Mouse (Mus musculus) mouse embryonic stem cell (cell line): Measurements from ENCODE around the gene Atp2b4.

Source experiments
- in situ Hi-C, 2 experiments: fragments of 300-500 bp; cut with MboI; formaldehyde crosslinking; loops; 1 replicate in 1 of 2; 3 replicates in 1 of 2; pipeline ENCODE4 v1.14.3; 2019 to 2020; ENCODE audit warnings: low sequenced_read_pairs in 2 of 2, low pct_unique_long_range_greater_than_20kb in 1 of 2, mixed read lengths in 1 of 2; ENCODE audit not compliant: unreplicated experiment in 1 of 2

Gene Atp2b4

GRCm38 (mm10) chr1:133765376-133765775, 35.5 kb downstream of the Atp2b4 start:
- in situ Hi-C loops = no loop called here

DNA sequence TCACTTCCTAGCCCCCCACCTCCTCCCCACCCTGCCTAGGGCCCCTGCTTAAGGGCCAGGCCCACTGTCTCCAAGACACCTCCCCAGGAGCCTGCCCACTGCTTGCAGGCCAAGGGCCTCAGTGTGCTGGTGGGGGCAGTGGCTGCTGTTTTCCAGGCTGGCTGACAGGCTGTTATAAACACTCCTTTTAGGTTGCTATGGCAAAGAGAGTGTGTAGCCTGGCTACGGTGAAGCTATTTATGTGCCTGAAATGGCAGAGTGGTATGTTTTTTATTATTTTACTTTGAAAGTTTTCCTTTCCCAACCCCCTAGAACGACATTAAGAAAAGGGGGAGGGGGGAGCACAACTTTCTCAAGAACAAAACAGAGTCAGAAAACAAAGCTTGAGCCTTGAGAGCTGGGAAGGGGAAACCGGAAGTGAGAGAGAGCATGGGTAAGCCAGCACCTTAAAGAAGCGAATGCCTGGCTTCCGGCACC, 37.9 kb downstream of the Atp2b4 start:
- in situ Hi-C loops = no loop called here

DNA sequence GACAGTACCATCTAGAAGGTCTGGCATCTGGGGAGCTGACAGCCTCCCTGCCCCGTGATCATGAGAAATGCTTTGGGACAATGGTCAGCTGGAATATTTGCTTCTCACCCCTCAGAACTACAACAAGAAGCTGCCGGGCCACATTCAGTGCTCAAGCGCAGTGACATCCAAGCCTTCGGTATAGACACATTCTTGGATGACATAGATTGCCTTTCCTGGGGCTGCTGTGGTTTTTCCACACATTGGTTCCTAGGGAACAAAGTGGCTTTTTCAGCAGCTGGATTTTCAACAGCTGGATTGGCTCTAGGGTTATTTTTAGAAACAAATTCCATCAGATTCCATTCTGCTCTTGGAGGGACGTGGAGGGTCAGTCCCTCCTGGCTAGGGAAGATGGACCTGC, 39.6 kb downstream of the Atp2b4 start:
- in situ Hi-C loops = no loop called here

DNA sequence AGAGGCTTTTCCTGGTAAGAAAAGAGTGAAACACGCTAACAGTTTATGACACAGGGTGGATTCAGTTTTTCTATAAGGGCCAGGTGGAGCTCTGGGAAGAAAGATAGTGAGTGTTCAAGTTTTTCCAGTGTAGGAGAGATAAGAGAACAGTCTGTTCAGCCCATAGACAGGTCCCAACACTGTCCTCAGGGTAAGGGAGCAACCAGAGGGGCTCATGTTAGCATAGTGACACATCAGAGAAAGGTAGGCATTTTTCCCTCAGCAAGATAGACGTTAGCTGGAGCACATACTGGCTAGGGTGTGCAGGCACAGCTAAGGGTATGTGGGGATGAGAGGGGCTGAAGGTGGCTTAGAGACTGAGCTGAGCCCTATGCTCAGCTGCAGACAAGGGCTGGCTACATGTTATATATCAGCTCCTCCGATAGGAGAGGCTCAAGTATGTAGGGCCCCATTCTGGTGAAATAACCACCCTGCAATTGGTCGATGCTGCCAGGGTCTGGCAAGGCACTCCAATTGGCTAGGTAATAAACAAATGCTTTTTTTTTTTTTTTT, 46.4 kb downstream of the Atp2b4 start:
- in situ Hi-C loops = no loop called here

DNA sequence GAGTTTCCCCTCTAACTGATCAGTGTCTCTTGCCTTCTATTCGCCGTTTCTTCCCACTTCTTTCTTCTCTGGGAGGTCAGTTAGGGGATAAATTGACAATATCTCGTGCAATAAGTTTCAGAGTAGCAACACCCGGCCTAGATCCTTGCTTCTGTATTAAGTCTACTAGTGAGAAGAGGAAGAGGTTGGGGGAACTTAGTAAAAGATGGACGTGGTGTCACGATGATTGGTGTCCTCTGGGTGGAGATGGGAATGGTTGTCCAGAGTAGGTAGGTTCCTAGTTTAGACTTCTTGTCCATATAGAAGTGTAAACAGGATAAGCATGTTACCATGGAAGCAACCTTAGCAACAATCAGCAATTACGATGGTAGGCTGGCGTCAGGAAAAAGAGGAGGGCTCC, 47.5 kb downstream of the Atp2b4 start:
- in situ Hi-C loops = no loop called here

GRCm38 (mm10) chr1:133751621-133752020, 49.2 kb downstream of the Atp2b4 start:
- in situ Hi-C loops = no loop called here

DNA sequence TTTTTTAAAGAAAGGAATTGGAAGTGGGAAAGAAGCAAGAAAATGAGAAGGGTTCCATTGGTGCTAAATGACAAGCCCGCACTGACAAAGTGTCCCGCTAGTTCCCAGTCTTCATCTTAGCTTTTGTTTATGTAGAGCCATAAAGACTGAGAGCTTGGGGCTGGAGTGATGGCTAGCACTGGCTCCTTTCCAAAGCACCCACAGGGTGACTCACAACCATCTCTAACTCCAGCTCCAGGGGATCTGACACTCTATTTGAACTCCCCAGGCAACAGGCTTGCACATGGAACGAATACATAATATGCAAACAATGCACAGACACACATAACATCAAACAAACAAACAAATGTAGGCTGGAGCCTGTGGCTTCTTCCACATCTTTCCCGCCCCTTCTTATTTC, 50.9 kb downstream of the Atp2b4 start:
- in situ Hi-C loops = no loop called here

DNA sequence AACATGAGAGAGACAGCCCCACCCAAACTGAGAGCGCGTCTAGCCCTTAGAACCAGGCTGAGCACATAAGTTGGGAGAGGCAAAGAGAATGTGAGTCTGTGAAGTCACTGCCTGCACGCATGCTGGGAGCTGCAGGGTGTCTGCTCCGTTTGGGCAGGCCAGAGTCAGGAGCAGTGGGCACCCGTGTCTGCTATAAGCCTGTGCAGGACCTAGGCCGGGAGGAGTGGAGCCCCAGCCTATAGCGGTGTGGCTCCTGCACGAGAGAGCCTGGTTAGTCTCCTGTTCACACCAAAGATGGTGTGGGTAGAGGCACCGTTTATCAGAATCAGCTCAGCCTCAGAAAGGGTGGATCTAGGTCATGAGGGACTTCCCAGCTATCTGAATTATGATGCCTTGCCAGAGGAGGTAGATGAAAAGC, 55.8 kb downstream of the Atp2b4 start:
- in situ Hi-C loops = no loop called here

DNA sequence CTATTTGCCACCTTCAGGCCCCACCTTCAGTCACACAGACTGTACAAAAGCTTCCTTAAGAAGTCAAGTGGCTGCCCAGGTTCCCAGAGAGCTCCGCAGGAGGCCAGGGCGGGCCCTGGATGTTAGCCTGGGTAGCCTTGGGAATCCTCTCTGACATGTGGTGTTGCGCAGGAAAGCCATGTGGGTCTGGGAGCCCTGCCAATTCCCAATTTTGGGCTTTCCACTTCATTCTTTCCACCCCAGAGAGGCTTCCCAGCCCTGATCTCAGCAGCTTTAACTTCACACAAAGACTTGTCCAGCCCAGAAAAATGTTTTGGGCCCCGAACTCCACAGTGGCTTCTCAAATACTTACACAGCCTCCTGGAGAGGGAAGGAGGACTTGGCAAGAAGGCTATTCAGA, 56.2 kb downstream of the Atp2b4 start:
- in situ Hi-C loops = no loop called here

- in situ Hi-C loops = no loop called here
These were observed 58.3 kb downstream of the Atp2b4 start for GRCm38 (mm10) chr1:133742517-133742916.

- in situ Hi-C loops = no loop called here
These were observed 58.9 kb downstream of the Atp2b4 start for GRCm38 (mm10) chr1:133741881-133742434.

GRCm38 (mm10) chr1:133741171-133741570, 59.7 kb downstream of the Atp2b4 start:
- in situ Hi-C loops = no loop called here

DNA sequence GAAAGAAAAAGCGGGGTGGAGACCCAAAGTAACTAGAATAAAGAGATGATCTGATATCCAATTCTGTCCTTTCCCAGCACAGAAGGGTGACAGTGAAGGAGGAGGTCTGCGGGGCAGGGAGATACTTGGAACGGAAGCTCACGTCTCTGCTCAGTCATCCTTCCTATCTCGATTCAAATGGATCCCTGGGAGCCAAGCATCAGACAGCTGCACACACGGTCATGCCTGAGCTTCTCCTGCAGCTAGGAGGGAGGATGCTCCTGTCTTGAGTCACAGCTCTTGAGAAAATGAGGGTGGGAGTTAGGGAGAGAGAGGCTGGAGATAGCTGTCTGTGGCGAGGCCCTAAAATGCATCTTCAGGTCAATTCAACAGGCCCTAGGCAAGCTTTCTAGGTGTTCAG, 64.2 kb downstream of the Atp2b4 start:
- in situ Hi-C loops = loop anchor here (5.0 kb wide), 2 partner anchors 166 to 311 kb away; no protein-coding TSS in a partner anchor

DNA sequence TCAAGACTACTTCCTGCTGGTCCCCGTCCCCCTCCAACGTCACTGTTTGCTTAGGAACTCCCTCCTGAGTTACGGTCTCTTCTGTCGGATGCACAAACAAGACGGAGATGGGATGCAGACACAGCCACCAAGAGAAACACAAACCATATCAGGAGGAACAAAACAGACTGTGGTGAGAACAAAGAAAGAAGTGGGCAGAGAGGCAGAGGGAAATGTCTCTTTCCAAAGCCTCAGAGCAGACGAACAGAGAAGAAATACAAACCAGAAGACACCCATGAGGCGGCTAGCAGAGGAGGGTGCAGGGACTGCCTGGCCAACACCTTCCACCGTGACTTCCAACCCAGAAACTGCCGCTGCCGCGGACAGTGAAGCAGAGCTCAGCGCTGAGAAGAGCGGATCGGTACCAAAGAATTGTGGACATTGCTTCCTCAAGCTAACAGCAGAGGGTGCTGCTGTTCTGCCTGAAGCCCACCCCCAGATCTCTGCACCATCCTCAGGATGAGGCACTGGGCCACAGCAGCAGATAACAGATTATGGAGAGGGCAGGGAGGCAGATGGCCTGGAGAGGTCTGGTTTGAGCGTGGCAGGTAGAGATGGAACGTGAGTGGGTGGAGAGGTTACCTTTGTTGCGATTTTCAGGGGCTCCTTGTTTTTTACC, 64.7 kb downstream of the Atp2b4 start:
- in situ Hi-C loops = loop anchor here (5.0 kb wide), 2 partner anchors 166 to 311 kb away; no protein-coding TSS in a partner anchor

DNA sequence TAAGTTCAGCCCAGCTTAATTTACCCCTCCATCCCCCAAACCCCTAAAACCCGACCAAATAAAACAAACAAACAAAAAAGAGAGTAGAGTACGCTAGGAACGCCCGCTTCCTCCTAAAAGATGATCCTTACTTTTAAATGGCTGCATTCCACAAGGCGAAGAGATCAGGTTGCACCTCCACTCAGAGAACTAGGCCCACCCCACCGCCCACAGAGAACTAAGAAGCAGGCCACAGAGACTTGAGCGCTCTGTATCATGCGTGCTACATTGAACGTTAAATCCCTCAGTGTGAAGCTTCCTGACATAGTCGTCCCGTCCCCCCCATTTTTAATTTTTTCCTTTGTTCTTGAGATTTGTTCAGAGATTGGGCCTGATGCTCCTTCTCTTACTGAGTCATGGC, 68.0 kb downstream of the Atp2b4 start:
- in situ Hi-C loops = no loop called here

DNA sequence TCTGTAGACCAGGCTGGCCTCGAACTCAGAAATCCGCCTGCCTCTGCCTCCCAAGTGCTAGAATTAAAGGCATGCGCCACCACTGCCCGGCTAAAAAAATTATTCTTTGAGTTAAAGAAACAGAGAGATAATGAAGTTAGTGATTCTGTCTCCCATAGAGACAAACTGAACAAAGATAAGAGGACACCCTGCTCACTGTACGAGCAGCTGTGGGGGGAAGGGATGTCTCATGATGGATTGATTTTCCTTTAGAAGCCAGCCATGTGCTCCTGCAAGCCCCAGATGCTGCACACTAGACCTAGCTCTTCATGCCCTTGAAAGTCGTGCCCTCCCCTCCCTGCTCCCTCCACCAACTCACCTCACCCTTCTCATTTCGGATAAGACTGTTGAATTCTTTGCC, 72.5 kb downstream of the Atp2b4 start:
- in situ Hi-C loops = no loop called here

- in situ Hi-C loops = no loop called here
These were observed 80.5 kb downstream of the Atp2b4 start for GRCm38 (mm10) chr1:133720342-133720741.

GRCm38 (mm10) chr1:133718786-133719185, 82.1 kb downstream of the Atp2b4 start:
- in situ Hi-C loops = loop anchor here in 1 of 2 experiments (5.0 kb wide), 1 partner anchor 91 kb away; no protein-coding TSS in a partner anchor

GRCm38 (mm10) chr1:133718296-133718695, 82.5 kb downstream of the Atp2b4 start:
- in situ Hi-C loops = loop anchor here in 1 of 2 experiments (5.0 kb wide), 1 partner anchor 91 kb away; no protein-coding TSS in a partner anchor

- in situ Hi-C loops = loop anchor here in 1 of 2 experiments (5.0 kb wide), 1 partner anchor 89 kb away; no protein-coding TSS in a partner anchor
These were observed 84.4 kb downstream of the Atp2b4 start for GRCm38 (mm10) chr1:133716464-133716863.
